Mouse (Mus musculus) ovary, postnatal 10 days (tissue): Measurements from ENCODE around the gene Fbxw8.

Experiments
- DNase-seq: peaks from one replicate; pipeline ENCODE4 v3.0.0; 2022; ENCODE audit warnings: low spot score

Fbxw8 gene

GRCm38 (mm10) chr5:118106667-118107066 is 48.6 kb downstream of the Fbxw8 start:
- DNase-seq, result no peak

DNA sequence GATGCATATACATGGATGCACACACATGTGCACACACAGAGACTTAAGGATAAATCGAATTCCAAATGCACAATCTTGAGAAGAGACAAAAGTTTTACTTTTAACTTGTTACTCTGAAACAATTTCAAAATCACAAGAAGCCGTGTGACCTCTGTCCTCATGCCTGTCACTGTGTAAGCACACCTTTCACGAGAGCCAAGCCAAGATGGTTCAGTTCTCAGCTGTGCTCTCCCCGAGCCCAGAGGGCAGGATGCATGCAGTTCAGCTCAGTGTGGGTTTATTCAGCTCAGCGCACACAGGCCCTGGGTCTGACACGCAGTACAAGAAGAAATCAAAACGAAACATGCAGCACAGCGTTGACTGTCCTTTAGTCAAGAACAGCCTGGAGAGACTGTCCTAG is 49.7 kb downstream of the Fbxw8 start:
- no peak for DNase-seq

- DNase-seq, result no peak
These were observed 55.3 kb downstream of the Fbxw8 start for GRCm38 (mm10) chr5:118099870-118100478.

- DNase-seq, result no peak
These were observed 56.0 kb downstream of the Fbxw8 start for GRCm38 (mm10) chr5:118099069-118099869.

GRCm38 (mm10) chr5:118096317-118096716 is 58.9 kb downstream of the Fbxw8 start:
- no peak for DNase-seq

GRCm38 (mm10) chr5:118095849-118096248 is 59.4 kb downstream of the Fbxw8 start:
- DNase-seq, result no peak

DNA sequence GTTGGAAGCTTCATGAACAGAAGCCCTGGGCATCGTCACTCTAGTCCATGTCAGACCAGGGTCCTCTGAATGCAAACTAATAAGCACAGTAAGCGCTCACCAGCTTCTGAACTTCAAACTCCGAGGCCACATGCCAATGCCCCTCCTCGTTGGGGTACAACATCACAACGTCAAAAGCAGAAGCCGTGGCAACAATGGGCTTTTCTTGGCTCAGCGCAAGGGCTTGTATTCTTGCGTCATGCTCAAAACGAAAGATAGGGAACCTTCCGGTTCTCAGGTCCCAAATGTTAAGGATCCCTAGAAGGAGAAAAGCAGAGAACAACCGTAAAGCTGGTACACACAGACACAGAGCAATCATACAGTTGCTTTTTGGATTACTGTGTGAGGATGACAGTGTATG is 59.8 kb downstream of the Fbxw8 start:
- no peak for DNase-seq

DNA sequence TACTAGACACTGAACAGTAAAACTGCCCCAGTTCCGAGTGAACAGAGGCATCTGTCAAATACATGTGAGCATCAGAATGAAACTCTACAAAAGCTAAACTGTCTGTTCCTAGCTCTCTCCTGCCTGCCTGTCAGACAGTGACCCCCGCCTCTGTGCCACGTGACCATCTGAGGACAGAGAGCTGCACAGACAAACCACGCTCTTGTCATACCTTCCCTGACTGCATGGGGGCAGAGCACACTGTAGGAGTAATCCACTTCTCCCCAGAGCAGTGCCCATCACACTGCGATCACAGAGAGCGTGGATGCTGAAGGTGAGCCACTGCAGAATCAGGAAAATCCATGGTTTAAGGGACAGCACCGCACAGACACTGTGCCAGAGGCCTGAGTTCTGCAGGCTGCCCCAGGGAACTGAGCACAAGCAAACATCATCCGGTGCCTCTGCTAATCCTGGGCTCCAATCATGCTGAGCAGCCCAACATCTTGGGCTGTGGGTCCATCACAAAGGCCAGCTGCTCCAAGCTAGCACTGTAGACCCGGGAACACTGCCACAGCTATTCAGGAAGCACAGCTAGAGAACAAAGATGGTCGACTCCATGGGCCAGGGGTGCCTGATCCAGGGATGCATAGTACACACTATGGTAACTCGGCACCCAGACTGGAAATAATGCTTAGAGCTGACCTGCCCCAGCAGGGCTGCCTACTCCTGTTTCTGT is 61.8 kb downstream of the Fbxw8 start:
- DNase-seq, result no peak

- no peak for DNase-seq
These were observed 64.4 kb downstream of the Fbxw8 start for GRCm38 (mm10) chr5:118090837-118091236.

GRCm38 (mm10) chr5:118090101-118090500 is 65.2 kb downstream of the Fbxw8 start:
- DNase-seq, result no peak

DNA sequence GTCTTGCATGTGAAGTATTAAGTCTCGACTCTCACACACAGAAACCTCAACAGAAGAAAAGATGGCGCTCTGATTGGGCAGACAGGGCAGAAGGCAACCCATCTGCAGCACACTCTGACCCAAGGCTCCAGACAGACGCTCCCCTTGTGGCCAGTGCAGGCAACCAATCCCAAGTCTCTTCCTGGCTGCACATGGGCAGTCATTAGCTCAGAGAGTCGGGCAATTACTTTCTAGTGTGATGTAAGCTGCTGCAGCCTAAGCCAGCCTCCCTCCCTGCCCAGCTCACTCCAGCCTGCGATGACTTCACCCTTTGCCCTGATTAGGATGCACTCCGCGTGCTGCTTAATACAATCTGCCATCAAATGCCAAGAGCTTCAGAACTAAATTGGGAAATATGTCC is 66.2 kb downstream of the Fbxw8 start:
- DNase-seq, result no peak

- no peak for DNase-seq
These were observed 68.3 kb downstream of the Fbxw8 start for GRCm38 (mm10) chr5:118086956-118087355.

GRCm38 (mm10) chr5:118085313-118085712 is 70.0 kb downstream of the Fbxw8 start:
- no peak for DNase-seq

GRCm38 (mm10) chr5:118084171-118084727 is 71.0 kb downstream of the Fbxw8 start:
- DNase-seq, result no peak

- no peak for DNase-seq
These were observed 72.1 kb downstream of the Fbxw8 start for GRCm38 (mm10) chr5:118083060-118083638.

DNA sequence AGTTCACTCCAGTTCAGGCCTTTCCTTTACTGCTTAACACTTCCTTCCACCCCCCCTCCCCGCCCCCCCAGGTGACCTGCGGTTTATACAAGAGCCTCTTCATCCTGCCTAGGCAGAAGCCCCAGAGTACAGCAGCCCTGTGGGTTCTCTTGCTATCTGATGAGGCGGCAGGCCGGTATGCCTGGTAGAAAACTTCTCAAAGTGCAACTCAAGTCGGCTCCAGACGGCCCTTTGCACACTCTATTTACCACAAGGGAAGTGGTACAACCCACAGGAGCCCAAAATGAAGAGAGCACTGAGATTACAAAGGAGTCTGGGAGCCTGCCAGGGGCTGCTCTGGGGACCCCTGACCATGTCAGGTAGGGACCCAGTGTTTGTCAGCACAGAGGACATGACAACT is 73.3 kb downstream of the Fbxw8 start:
- no peak for DNase-seq

DNA sequence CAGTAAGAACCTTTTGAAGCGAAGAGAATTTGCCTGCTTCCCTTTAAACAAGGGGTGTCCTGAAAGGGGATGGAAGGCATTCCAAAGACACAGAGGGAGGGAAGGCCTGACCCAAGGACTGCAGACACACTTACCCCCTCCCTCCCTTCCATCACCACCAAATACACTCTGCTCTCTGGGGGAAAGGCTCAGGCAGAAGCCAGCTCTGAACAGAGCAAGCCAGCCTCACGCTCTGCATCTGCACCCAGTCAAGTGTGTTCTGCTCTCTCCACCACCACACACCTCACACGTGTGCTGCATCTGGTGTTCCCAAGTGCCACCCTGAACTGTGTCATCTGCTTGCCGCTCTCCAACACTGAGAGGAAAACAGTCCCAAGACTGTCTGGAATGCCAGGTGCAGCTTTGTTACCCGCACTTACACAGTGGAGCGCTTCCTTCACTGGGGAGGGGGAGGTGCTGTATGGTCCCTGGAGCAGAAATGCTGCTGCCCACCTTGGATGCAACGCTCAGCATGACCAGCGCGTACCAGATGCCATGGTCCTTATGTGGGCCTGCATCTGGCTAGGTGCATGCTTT is 73.8 kb downstream of the Fbxw8 start:
- DNase-seq, result no peak

DNA sequence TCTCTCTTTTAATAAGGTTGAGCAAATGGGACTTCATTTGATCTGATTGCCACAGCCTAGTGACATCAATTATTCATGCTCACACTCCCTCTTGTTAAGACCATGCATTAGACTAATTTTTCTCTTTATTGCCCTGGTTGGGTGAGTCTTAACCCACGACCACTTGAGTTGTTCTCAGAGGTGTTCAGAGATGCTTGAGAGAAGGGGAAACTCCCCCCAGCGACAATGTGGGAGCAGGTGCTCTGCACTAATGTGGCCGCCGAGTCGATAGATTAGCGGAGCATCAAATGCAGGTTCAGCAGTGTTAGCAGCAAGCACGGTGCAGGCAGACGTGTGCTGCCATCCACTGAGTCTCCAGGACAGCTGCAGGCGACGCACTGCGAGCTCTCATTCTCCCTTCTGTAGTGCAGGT is 75.4 kb downstream of the Fbxw8 start:
- DNase-seq, result no peak

DNA sequence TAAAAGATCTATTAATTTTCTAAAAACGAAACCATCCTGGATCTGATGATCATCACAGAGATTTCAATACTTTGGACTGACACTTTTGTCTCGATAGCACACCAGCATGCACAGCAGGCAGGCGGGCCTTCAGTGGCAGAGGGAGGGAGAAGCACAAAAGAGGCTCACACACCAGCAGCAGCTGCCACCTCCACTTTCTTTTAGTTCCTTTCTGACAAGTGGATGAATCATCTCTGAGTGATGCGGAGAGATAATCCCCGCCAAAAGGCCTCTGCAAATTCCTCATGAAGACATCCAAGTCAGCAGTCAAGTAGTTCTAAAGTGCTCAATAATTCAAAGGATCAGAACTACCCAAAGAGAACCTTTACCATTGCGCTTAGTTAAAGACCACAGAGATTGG is 75.9 kb downstream of the Fbxw8 start:
- DNase-seq, result no peak

DNA sequence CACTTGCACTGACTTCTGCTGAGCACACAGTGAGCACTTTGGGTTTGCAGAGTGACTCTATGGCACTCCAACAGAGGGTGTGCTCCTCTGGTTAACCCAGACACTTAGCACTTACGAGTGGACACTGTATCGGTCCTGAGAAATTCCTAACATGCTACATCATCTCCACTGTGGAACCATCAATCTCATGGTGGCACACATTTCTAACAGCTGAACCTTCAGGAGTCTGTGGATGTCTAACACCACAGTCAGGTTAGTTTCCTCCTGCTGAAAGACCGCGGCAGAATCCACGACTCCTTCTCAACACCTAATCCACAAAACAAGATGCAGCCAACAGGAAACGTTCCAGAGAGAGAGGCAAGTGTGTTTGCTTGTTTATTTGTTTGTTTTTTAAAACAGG is 76.7 kb downstream of the Fbxw8 start:
- no peak for DNase-seq

- no peak for DNase-seq
These were observed 78.3 kb downstream of the Fbxw8 start for GRCm38 (mm10) chr5:118076721-118077592.
